Mouse (Mus musculus) natural killer cell, adult 2 months (primary cell): ENCODE data around the gene Mfsd6l.

Source experiments
- DNase-seq, 2 experiments: peaks; one replicate each; pipeline ENCODE4 v3.0.0; 2022; ENCODE audit warnings: low spot score in 2 of 2

Gene Mfsd6l

GRCm38 (mm10) chr11:68555918-68556584, at the start of gene Mfsd6l:
Gene Mfsd6l (plus strand): TSS chr11:68556186.
- DNase-seq: no peak

GRCm38 (mm10) chr11:68507246-68507645, 48.7 kb upstream of the Mfsd6l start:
- DNase-seq: no peak

- no peak for DNase-seq
Measured at GRCm38 (mm10) chr11:68508619-68509018, 47.4 kb upstream of the Mfsd6l start.

- no peak for DNase-seq
Measured at GRCm38 (mm10) chr11:68509194-68509593, 46.8 kb upstream of the Mfsd6l start.

- DNase-seq: no peak
Measured at GRCm38 (mm10) chr11:68513969-68514368, 42.0 kb upstream of the Mfsd6l start.

GRCm38 (mm10) chr11:68519362-68519761, 36.6 kb upstream of the Mfsd6l start:
- DNase-seq: no peak

- DNase-seq: no peak
Measured at GRCm38 (mm10) chr11:68519815-68520214, 36.2 kb upstream of the Mfsd6l start.

GRCm38 (mm10) chr11:68520439-68520838, 35.5 kb upstream of the Mfsd6l start:
- no peak for DNase-seq

GRCm38 (mm10) chr11:68521352-68521751, 34.6 kb upstream of the Mfsd6l start:
- DNase-seq: no peak

GRCm38 (mm10) chr11:68526441-68526840, 29.5 kb upstream of the Mfsd6l start:
- no peak for DNase-seq

GRCm38 (mm10) chr11:68531066-68531806, 24.8 kb upstream of the Mfsd6l start:
- DNase-seq: peak in 1 of 2 experiments; percentile 30

- DNase-seq: no peak
Measured at GRCm38 (mm10) chr11:68531941-68532535, 23.9 kb upstream of the Mfsd6l start.

GRCm38 (mm10) chr11:68532773-68533172, 23.2 kb upstream of the Mfsd6l start:
- no peak for DNase-seq

GRCm38 (mm10) chr11:68533971-68534475, 22.0 kb upstream of the Mfsd6l start:
- no peak for DNase-seq

- DNase-seq: no peak
Measured at GRCm38 (mm10) chr11:68536026-68536425, 20.0 kb upstream of the Mfsd6l start.

- no peak for DNase-seq
Measured at GRCm38 (mm10) chr11:68536465-68536864, 19.5 kb upstream of the Mfsd6l start.

GRCm38 (mm10) chr11:68539621-68540020, 16.4 kb upstream of the Mfsd6l start:
- DNase-seq: no peak

GRCm38 (mm10) chr11:68544554-68544953, 11.4 kb upstream of the Mfsd6l start:
- DNase-seq: no peak

- DNase-seq: no peak
Measured at GRCm38 (mm10) chr11:68545172-68545571, 10.8 kb upstream of the Mfsd6l start.

- DNase-seq: peak; percentile 75 to 87
Measured at GRCm38 (mm10) chr11:68545682-68546222, 10.2 kb upstream of the Mfsd6l start.

- DNase-seq: peak; percentile 23 to 50
Measured at GRCm38 (mm10) chr11:68547484-68547883, 8.5 kb upstream of the Mfsd6l start.

- DNase-seq: peak in 1 of 2 experiments; percentile 18
Measured at GRCm38 (mm10) chr11:68549597-68549996, 6.4 kb upstream of the Mfsd6l start.
